Mouse (Mus musculus) adrenal gland, adult (tissue): ENCODE measurements around the gene Tmed4.
A peak's percentile ranks its signal among the peaks of the same experiment; 100 is the strongest.
"Not testable (repeated sequence)": the region's sequence is repeated elsewhere in the genome, so short reads cannot be mapped to it uniquely, and the experiment has no call there.

Source experiments
- DNase-seq, 2 experiments: peaks; one replicate each; pipeline ENCODE4 v3.0.0; 2022 to 2023; ENCODE audit warnings: low spot score in 1 of 2; ENCODE audit not compliant: inconsistent age in 2 of 2

The Tmed4 gene

GRCm38 (mm10) chr11:6273607-6274006 lies 1.1 kb downstream of the Tmed4 start:
- peak in 1 of 2 experiments; percentile 57 for DNase-seq

- peak; percentile 93 to 98 for DNase-seq
Observed at GRCm38 (mm10) chr11:6267320-6268254, 7.1 kb downstream of the Tmed4 start, which contains the start of gene Ddx56. Gene Ddx56, minus strand, starts transcription at chr11:6267772.

- no peak for DNase-seq
Observed at GRCm38 (mm10) chr11:6266621-6267020, 8.0 kb downstream of the Tmed4 start.

GRCm38 (mm10) chr11:6261434-6262082 lies 13.1 kb downstream of the Tmed4 start:
- peak; percentile 54 to 87 for DNase-seq

- DNase-seq = no peak
Observed at GRCm38 (mm10) chr11:6259413-6259812, 15.3 kb downstream of the Tmed4 start.

GRCm38 (mm10) chr11:6256490-6257072 lies 18.1 kb downstream of the Tmed4 start:
- peak in 1 of 2 experiments; percentile 67 for DNase-seq

- not testable (repeated sequence) for DNase-seq
Observed at GRCm38 (mm10) chr11:6254602-6255001, 20.1 kb downstream of the Tmed4 start.

- DNase-seq = no peak
Observed at GRCm38 (mm10) chr11:6252824-6253223, 21.8 kb downstream of the Tmed4 start.

- DNase-seq = no peak
Observed at GRCm38 (mm10) chr11:6252248-6252647, 22.4 kb downstream of the Tmed4 start.

- no peak for DNase-seq
Observed at GRCm38 (mm10) chr11:6244707-6245106, 30.0 kb downstream of the Tmed4 start.

- DNase-seq = no peak
Observed at GRCm38 (mm10) chr11:6233025-6233424, 41.6 kb downstream of the Tmed4 start.

GRCm38 (mm10) chr11:6230012-6230411 lies 44.7 kb downstream of the Tmed4 start, which contains the start of gene Npc1l1:
Gene Npc1l1, minus strand, starts transcription at chr11:6230143.
- no peak for DNase-seq

- DNase-seq = no peak
Observed at GRCm38 (mm10) chr11:6224541-6225229, 50.0 kb downstream of the Tmed4 start.

GRCm38 (mm10) chr11:6222187-6222586 lies 52.5 kb downstream of the Tmed4 start:
- no peak for DNase-seq
